Mouse (Mus musculus) cerebellum, adult (tissue): ENCODE results near the gene Ankrd24.
"Not testable (repeated sequence)": the region's sequence is repeated elsewhere in the genome, so short reads cannot be mapped to it uniquely, and the experiment has no call there.

Source experiments
- ATAC-seq: cut with Nextera tagmentation; 2 replicates; pipeline ENCODE4 v1.9.2; 2017; ENCODE audit warnings: mild to moderate bottlenecking, moderate library complexity, mixed read lengths; ENCODE audit not compliant: insufficient number of reproducible peaks, low FRiP score, low TSS enrichment

Gene Ankrd24

GRCm38 (mm10) chr10:81604968-81605665 is 23.2 kb upstream of the Ankrd24 start:
- ATAC-seq, result peak; percentile 7; the same call in 1 of the 2 replicates

- no peak for ATAC-seq
These were observed 22.7 kb upstream of the Ankrd24 start for GRCm38 (mm10) chr10:81605666-81605973.

- peak; percentile 90 for ATAC-seq
These were observed 22.2 kb upstream of the Ankrd24 start, which contains the start of gene BC025920 for GRCm38 (mm10) chr10:81605974-81606751. BC025920 (plus strand) TSS chr10:81606270.

GRCm38 (mm10) chr10:81608308-81608707 is 20.0 kb upstream of the Ankrd24 start:
- ATAC-seq, result no peak

- no peak for ATAC-seq
These were observed 15.6 kb upstream of the Ankrd24 start for GRCm38 (mm10) chr10:81612779-81613178.

- no peak for ATAC-seq
These were observed 12.9 kb upstream of the Ankrd24 start for GRCm38 (mm10) chr10:81615486-81615885.

- no peak for ATAC-seq
These were observed 8.4 kb upstream of the Ankrd24 start for GRCm38 (mm10) chr10:81619976-81620375.

GRCm38 (mm10) chr10:81620786-81621185 is 7.6 kb upstream of the Ankrd24 start:
- no peak for ATAC-seq

- ATAC-seq, result no peak
These were observed 4.9 kb upstream of the Ankrd24 start for GRCm38 (mm10) chr10:81623441-81623840.

GRCm38 (mm10) chr10:81626101-81626993 is 2.0 kb upstream of the Ankrd24 start:
- ATAC-seq, result no peak

GRCm38 (mm10) chr10:81626994-81627835 is 1.1 kb upstream of the Ankrd24 start, which contains the start of gene Sirt6:
Sirt6 (minus strand) TSS chr10:81627797.
- ATAC-seq, result peak; percentile 89

GRCm38 (mm10) chr10:81627836-81628220 is 512 bp upstream of the Ankrd24 start:
- no peak for ATAC-seq

- ATAC-seq, result peak; percentile 57
These were observed 5.1 kb downstream of the Ankrd24 start for GRCm38 (mm10) chr10:81633253-81634099.

- no peak for ATAC-seq
These were observed 8.0 kb downstream of the Ankrd24 start for GRCm38 (mm10) chr10:81636338-81636737.

GRCm38 (mm10) chr10:81638101-81638500 is 9.8 kb downstream of the Ankrd24 start:
- ATAC-seq, result no peak

- not testable (repeated sequence) for ATAC-seq
These were observed 12.5 kb downstream of the Ankrd24 start for GRCm38 (mm10) chr10:81640825-81641224.

GRCm38 (mm10) chr10:81641566-81641965 is 13.2 kb downstream of the Ankrd24 start:
- no peak for ATAC-seq

GRCm38 (mm10) chr10:81641978-81642647 is 13.8 kb downstream of the Ankrd24 start:
- ATAC-seq, result no peak
